Mouse (Mus musculus) forebrain, embryonic 13.5 days (tissue): ENCODE data around the gene Klc4. TPM values are rescaled to one million over a fixed set of nuclear protein-coding genes. Genes with fewer than 3 reads are reported as not detected.

Source experiments
- ATAC-seq: fragments of 200-750 bp; cut with Nextera tagmentation; 2 replicates; pipeline ENCODE4 v1.8.0; 2017
- H3K27ac ChIP-seq: fragments of 300-500 bp; sonication (generic); 2 replicates; pipeline ENCODE4 v1.5.1; 2015; ENCODE audit warnings: inconsistent platforms, mild to moderate bottlenecking, moderate library complexity
- H3K27me3 ChIP-seq: fragments of 300-500 bp; sonication (generic); 2 replicates; pipeline ENCODE4 v1.6.1; 2015; ENCODE audit warnings: mild to moderate bottlenecking, inconsistent platforms
- H3K36me3 ChIP-seq: fragments of 300-500 bp; sonication (generic); 2 replicates; pipeline ENCODE4 v1.6.1; 2015; ENCODE audit warnings: mild to moderate bottlenecking, inconsistent platforms; ENCODE audit not compliant: poor library complexity, severe bottlenecking
- H3K4me1 ChIP-seq: fragments of 300-500 bp; sonication (generic); 2 replicates; pipeline ENCODE4 v1.6.1; 2015; ENCODE audit warnings: inconsistent platforms
- H3K4me2 ChIP-seq: fragments of 300-500 bp; sonication (generic); 2 replicates; pipeline ENCODE4 v1.6.1; 2015; ENCODE audit warnings: inconsistent platforms, mild to moderate bottlenecking, moderate library complexity
- H3K4me3 ChIP-seq: fragments of 300-500 bp; sonication (generic); 2 replicates; pipeline ENCODE4 v1.5.1; 2015; ENCODE audit warnings: mild to moderate bottlenecking, inconsistent platforms
- H3K9ac ChIP-seq: fragments of 300-500 bp; sonication (generic); 2 replicates; pipeline ENCODE4 v1.6.1; 2015; ENCODE audit warnings: mild to moderate bottlenecking, inconsistent platforms
- H3K9me3 ChIP-seq: fragments of 300-500 bp; sonication (generic); replicated peaks from 2 replicates; pipeline ENCODE4 v1.6.1; 2016; ENCODE audit warnings: inconsistent platforms
- WGBS: fragments of 180-500 bp; shearing (Covaris S2); methylation state at CpG from one replicate; pipeline ENCODE4 v1.1.7; 2015; 5-methylcytosine and 5-hydroxymethylcytosine counted together
- polyA plus RNA-seq: library from polyadenylated mRNA; unstranded; fragments of >200 nt; fragmentation: Nextera tagmentation; extraction: Ambion mirVana; gene quantifications from 2 replicates; pipeline ENCODE4 v1.2.1, GENCODE M21; 2015

Gene Klc4
- polyA plus RNA-seq, 1 experiment from 2014 or later = 44.3 TPM

DNA sequence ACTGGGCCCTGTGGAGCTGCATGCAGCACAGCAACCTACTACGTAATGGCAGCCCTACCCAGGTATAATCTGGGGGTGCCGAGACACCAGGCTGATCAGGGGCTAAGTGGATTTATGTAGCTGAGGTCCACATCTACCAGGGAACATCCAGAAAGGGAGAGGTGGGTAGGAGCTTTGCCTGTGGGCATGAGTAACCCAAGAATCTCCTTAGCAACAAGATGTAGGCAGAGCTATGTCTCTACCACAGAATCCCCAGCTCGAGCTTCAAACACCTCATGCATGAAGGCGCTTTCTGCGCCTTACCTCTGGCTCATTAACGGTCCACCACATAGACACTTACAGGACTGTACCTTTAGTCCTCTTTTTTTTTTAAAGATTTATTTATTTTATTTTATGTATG is 50.5 kb downstream of the Klc4 start:
- WGBS = 85% methylated on average over 6 of the region's 6 CpGs
- ATAC-seq = no peak
- peaks cover 16% of the 10 kb centered on the region for H3K36me3 ChIP-seq
- no peaks in the 10 kb centered on the region for H3K27me3 ChIP-seq
- H3K9me3 ChIP-seq = no peaks in the 10 kb centered on the region
- H3K27ac ChIP-seq = no peak overlapping the region
- H3K4me3 ChIP-seq = no peak overlapping the region
- no peak overlapping the region for H3K9ac ChIP-seq
- H3K4me1 ChIP-seq = peaks cover 10% of the 10 kb centered on the region; the same call in 1 of the 2 replicates
- no peak overlapping the region for H3K4me2 ChIP-seq

- Histone ChIP-seq H3K4me3 (no peak overlapping the region), H3K27me3 (no peaks in the 10 kb centered on the region), H3K4me2 (no peak overlapping the region), H3K36me3 (peaks cover 24% of the 10 kb centered on the region), H3K9ac (no peak overlapping the region; the same call in 1 of the 2 replicates), H3K9me3 (no peaks in the 10 kb centered on the region), H3K4me1 (peaks cover 10% of the 10 kb centered on the region; the same call in 1 of the 2 replicates), H3K27ac (no peak overlapping the region)
- WGBS = 56% methylated on average over 9 of the region's 9 CpGs
- no peak for ATAC-seq
Measured at GRCm38 (mm10) chr17:46594606-46595005, 51.2 kb downstream of the Klc4 start.

GRCm38 (mm10) chr17:46593124-46593523 is 52.7 kb downstream of the Klc4 start:
- Histone ChIP-seq H3K9ac (no peak overlapping the region), H3K9me3 (no peaks in the 10 kb centered on the region), H3K27me3 (no peaks in the 10 kb centered on the region), H3K4me2 (no peak overlapping the region), H3K4me1 (peaks cover 7% of the 10 kb centered on the region; the same call in 1 of the 2 replicates), H3K4me3 (no peak overlapping the region), H3K27ac (no peak overlapping the region), H3K36me3 (peaks cover 38% of the 10 kb centered on the region)
- no peak for ATAC-seq
- 93% methylated on average over 4 of the region's 4 CpGs for WGBS

GRCm38 (mm10) chr17:46591406-46591805 is 54.4 kb downstream of the Klc4 start:
- no peaks in the 10 kb centered on the region for H3K9me3 ChIP-seq
- no peak overlapping the region for H3K27ac ChIP-seq
- H3K4me3 ChIP-seq = no peak overlapping the region
- WGBS = 83% methylated on average over 19 of the region's 19 CpGs
- no peak overlapping the region for H3K9ac ChIP-seq
- H3K27me3 ChIP-seq = no peaks in the 10 kb centered on the region
- peaks cover 46% of the 10 kb centered on the region for H3K36me3 ChIP-seq
- no peak for ATAC-seq
- H3K4me1 ChIP-seq = peaks cover 7% of the 10 kb centered on the region; the same call in 1 of the 2 replicates
- H3K4me2 ChIP-seq = no peak overlapping the region

DNA sequence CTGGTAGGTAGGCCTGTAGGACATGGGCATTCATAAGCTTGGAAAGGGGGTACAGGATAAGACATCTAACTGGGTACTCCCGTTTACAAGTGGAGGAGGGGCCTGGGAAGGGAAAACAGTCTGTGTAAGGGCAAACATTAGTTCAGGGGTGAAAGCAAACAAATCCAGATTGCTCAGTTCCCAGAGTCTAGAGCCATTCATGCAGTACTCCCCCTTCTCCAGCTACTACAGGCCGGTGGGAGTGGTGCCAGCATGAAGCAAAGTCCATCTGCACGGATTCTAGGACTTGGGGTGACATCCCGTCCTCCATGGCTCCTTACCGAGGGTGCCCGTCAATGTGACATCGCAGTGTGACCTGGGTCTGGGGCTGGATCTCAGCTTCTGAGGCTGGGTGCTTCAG is 55.4 kb downstream of the Klc4 start:
- no peak for ATAC-seq
- 91% methylated on average over 7 of the region's 7 CpGs for WGBS
- no peak overlapping the region for H3K9ac ChIP-seq
- peaks cover 56% of the 10 kb centered on the region for H3K36me3 ChIP-seq
- H3K4me2 ChIP-seq = no peak overlapping the region
- H3K4me1 ChIP-seq = peaks cover 7% of the 10 kb centered on the region; the same call in 1 of the 2 replicates
- H3K9me3 ChIP-seq = no peaks in the 10 kb centered on the region
- no peak overlapping the region for H3K4me3 ChIP-seq
- no peaks in the 10 kb centered on the region for H3K27me3 ChIP-seq
- no peak overlapping the region for H3K27ac ChIP-seq

DNA sequence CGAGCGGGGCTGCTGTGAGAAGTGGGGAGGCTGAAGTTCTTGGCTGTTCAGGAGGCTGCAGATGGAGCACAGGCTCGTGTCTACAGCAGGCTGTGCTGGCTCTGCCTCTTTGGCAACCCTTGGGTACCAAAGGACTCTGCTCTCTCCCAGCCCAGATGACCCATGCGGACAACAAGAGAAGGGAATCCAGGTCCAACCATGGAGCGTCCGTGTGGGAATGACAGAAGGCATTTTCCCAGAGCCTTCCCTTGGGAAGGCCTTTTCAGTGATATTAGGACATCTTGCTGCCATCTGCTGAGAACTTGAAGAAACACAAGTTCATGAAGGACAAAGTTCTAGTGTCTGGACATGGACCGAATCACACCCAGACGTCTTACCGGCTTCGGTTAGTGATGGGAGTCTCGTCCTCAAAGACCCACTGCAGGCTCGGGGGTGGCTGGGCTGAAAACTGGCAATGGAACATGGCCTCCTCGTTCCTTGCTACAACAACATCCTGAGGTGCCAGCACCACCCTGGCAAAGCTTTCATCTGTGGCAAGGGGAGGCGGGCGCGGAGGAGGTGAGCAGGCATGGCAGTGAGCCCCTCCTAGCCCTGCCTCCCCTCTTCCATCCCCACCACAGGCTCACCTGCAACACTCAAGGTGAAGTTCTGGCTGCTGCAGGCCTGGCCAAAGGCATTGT is 56.0 kb downstream of the Klc4 start:
- peaks cover 5% of the 10 kb centered on the region; the same call in 1 of the 2 replicates for H3K4me1 ChIP-seq
- peaks cover 62% of the 10 kb centered on the region for H3K36me3 ChIP-seq
- no peak overlapping the region for H3K9ac ChIP-seq
- WGBS = 92% methylated on average over 16 of the region's 16 CpGs
- no peaks in the 10 kb centered on the region for H3K27me3 ChIP-seq
- H3K4me2 ChIP-seq = no peak overlapping the region
- H3K27ac ChIP-seq = no peak overlapping the region
- no peak overlapping the region for H3K4me3 ChIP-seq
- no peak for ATAC-seq
- no peaks in the 10 kb centered on the region for H3K9me3 ChIP-seq

DNA sequence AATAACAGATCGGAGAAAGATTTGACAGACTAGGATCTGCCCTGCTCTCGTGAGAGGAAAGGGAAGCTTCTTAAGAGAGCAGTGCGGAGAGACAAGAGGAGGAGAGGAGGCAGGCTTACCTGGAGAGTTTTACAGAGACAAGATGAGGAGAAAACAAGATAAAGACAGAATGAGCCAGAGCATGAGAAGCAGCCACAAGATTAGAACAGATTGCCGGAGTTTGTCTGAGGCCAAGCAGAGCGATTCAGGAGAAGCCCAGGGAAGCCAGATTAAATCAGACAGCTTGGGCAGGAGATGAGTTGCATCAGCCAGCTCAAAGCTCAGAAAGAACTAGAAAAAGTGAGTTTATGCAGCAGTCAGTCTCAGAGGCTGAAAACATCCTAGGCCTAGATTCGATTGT is 56.9 kb downstream of the Klc4 start:
- Histone ChIP-seq H3K27ac (no peak overlapping the region), H3K9ac (no peak overlapping the region; the same call in 1 of the 2 replicates), H3K36me3 (peaks cover 66% of the 10 kb centered on the region), H3K4me1 (no peaks in the 10 kb centered on the region; the same call in 1 of the 2 replicates), H3K9me3 (no peaks in the 10 kb centered on the region), H3K27me3 (no peaks in the 10 kb centered on the region), H3K4me3 (no peak overlapping the region), H3K4me2 (no peak overlapping the region)
- no peak for ATAC-seq
- 94% methylated on average over 6 of the region's 6 CpGs for WGBS

DNA sequence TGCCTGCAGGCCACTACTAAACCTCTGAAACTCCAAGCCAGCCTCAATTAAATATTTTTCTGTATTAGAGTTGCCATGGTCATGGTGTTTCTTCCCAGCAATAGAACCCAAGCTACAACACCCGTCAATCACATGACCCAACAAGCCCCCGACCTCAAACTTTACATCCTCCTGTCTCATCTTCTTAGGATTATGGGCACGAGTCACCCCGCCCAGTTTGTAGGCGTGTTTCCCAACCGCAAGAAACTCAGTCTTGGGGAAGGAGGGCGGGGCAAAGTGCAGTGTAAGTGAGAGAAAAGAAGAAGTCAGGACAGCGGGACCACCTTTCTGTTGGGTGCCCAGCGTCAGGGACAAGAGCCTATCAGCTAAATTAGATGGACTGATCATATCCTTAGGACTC is 57.6 kb downstream of the Klc4 start:
- Histone ChIP-seq H3K4me3 (no peak overlapping the region), H3K27ac (no peak overlapping the region), H3K4me1 (no peaks in the 10 kb centered on the region; the same call in 1 of the 2 replicates), H3K9me3 (no peaks in the 10 kb centered on the region), H3K36me3 (peaks cover 66% of the 10 kb centered on the region), H3K9ac (no peak overlapping the region), H3K27me3 (no peaks in the 10 kb centered on the region), H3K4me2 (no peak overlapping the region)
- ATAC-seq = no peak
- WGBS = 88% methylated on average over 9 of the region's 9 CpGs

GRCm38 (mm10) chr17:46586327-46586726 is 59.5 kb downstream of the Klc4 start:
- Histone ChIP-seq H3K9me3 (no peaks in the 10 kb centered on the region), H3K4me1 (no peaks in the 10 kb centered on the region), H3K36me3 (peaks cover 82% of the 10 kb centered on the region), H3K4me2 (no peak overlapping the region), H3K9ac (no peak overlapping the region), H3K27me3 (no peaks in the 10 kb centered on the region), H3K27ac (no peak overlapping the region), H3K4me3 (no peak overlapping the region)
- WGBS = 97% methylated on average over 8 of the region's 8 CpGs
- ATAC-seq = no peak

Other genes starting within 250 kb of the Klc4 start
- gene Crip3, start 217.1 kb downstream of the Klc4 start, polyA plus RNA-seq = 0.75 and 0.89 TPM in 2 replicates
- 0.13 TPM in 1 of 2 replicates, not detected in the other for gene Slc22a7, start 207.6 kb downstream of the Klc4 start, polyA plus RNA-seq
- 3.7 and 4.1 TPM in 2 replicates for gene Ttbk1, start 158.3 kb downstream of the Klc4 start, polyA plus RNA-seq
- 51.2 and 59.0 TPM in 2 replicates for gene Dnph1, start 149.3 kb downstream of the Klc4 start, polyA plus RNA-seq
- 9.8 and 12.4 TPM in 2 replicates for gene Cul9, start 99.6 kb downstream of the Klc4 start, polyA plus RNA-seq
- gene Srf, start 89.8 kb downstream of the Klc4 start, polyA plus RNA-seq = 4.2 and 4.4 TPM in 2 replicates
- gene Ptk7, start 16.5 kb downstream of the Klc4 start, polyA plus RNA-seq = 32.5 and 35.3 TPM in 2 replicates
- 89.0 and 97.3 TPM in 2 replicates for gene Mrpl2, start 207 bp upstream of the Klc4 start, polyA plus RNA-seq
- gene Cul7, start 4.3 kb upstream of the Klc4 start, polyA plus RNA-seq = 33.5 and 39.0 TPM in 2 replicates
- 54.5 and 59.7 TPM in 2 replicates for gene Rrp36, start 28.3 kb upstream of the Klc4 start, polyA plus RNA-seq
- 196 and 208 TPM in 2 replicates for gene Mea1, start 32.8 kb upstream of the Klc4 start, polyA plus RNA-seq
- 145 and 147 TPM in 2 replicates for gene Klhdc3, start 34.9 kb upstream of the Klc4 start, polyA plus RNA-seq
- 85.4 and 103 TPM in 2 replicates for gene Ppp2r5d, start 59.1 kb upstream of the Klc4 start, polyA plus RNA-seq
- gene Pex6, start 65.4 kb upstream of the Klc4 start, polyA plus RNA-seq = 18.9 and 21.3 TPM in 2 replicates
- gene Gnmt, start 83.1 kb upstream of the Klc4 start, polyA plus RNA-seq = 0.52 and 0.58 TPM in 2 replicates
- gene Cnpy3, start 106.2 kb upstream of the Klc4 start, polyA plus RNA-seq = 56.2 and 60.0 TPM in 2 replicates
- gene Ptcra, start 117.7 kb upstream of the Klc4 start, polyA plus RNA-seq = 0.21 and 0.45 TPM in 2 replicates
- 64.2 and 69.0 TPM in 2 replicates for gene 2310039H08Rik, start 126.6 kb upstream of the Klc4 start, polyA plus RNA-seq
- 142 and 143 TPM in 2 replicates for gene Rpl7l1, start 136.7 kb upstream of the Klc4 start, polyA plus RNA-seq
- 5.2 and 5.8 TPM in 2 replicates for gene Bicral, start 212.5 kb upstream of the Klc4 start, polyA plus RNA-seq
- 51.3 and 53.5 TPM in 2 replicates for gene Tbcc, start 244.7 kb upstream of the Klc4 start, polyA plus RNA-seq